Mouse (Mus musculus): Measurements from ENCODE around the gene Scgb2a2.
"Not testable (repeated sequence)": the region's sequence is repeated elsewhere in the genome, so short reads cannot be mapped to it uniquely, and the experiment has no call there.

Scgb2a2 gene

GRCm38 (mm10) chr19:9847262-9847661, at the start of gene Scgb2a2:
Gene Scgb2a2, plus strand, starts transcription at chr19:9847562.
- DNase-seq (ENCODE audit: low read depth, low spot score) = no peak

GRCm38 (mm10) chr19:9836581-9837340, 10.6 kb upstream of the Scgb2a2 start:
- DNase-seq (ENCODE audit: low read depth, low spot score) = not testable (repeated sequence)

- no peak for DNase-seq (ENCODE audit: low read depth, low spot score)
Measured at GRCm38 (mm10) chr19:9837341-9837715, 10.0 kb upstream of the Scgb2a2 start.

- not testable (repeated sequence) for DNase-seq (ENCODE audit: low read depth, low spot score)
Measured at GRCm38 (mm10) chr19:9849368-9850075, 2.2 kb downstream of the Scgb2a2 start.

DNA sequence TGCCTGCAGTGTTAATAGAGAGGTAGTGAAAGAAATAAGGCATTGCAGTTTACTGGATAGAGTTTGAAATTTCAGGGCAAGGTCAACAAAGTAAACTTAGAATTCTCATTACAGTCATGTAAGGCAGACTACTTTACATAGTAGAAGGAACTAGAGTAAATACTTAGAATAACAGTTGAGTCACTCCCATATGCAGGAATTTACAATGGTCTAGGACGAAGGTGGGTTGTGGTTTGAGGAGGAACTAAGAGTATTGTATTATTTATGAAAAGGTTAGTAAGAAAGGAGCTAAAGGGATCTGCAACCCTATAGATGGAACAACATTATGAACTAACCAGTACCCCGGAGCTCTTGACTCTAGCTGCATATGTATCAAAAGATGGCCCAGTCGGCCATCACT, 13.5 kb downstream of the Scgb2a2 start:
- DNase-seq (ENCODE audit: low read depth, low spot score) = not testable (repeated sequence)

DNA sequence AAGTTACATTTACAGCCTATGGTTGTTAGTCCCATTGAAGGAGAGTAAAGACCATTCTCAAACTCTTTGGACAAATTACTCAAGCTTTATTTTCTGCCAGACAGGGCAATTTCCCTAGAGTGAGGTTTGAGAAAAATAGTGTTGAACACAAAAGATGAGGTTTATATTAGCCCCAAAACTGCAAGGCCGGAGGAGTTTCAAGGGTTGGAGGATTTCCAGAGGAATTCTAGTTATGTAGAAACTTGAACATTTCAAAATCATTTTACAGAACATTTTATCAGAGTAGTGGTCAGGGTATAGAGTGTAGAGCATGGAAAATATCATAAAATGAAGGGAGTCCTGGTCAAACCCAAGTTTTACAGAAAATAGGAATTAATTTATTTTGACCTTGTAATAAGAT, 17.5 kb downstream of the Scgb2a2 start:
- no peak for DNase-seq (ENCODE audit: low read depth, low spot score)

DNA sequence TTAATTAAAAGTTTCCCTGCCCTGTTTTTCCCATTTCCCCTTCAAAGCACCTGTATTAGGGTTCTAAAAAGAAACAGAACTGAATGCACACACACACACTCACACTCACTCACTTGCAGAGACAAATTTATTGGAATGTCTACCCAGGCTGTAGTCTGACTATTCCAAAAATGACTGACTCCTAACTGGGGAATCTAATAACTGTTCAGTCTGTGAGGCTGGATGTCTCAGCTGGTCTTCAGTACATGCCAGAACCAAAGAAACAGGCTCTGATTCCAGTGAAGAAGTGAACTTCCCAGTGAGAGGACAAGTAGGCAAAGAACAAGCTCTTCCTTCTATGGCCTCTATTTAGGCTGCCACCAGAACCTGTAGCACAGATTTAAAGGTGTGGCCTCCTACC, 18.1 kb downstream of the Scgb2a2 start:
- no peak for DNase-seq (ENCODE audit: low read depth, low spot score)

DNA sequence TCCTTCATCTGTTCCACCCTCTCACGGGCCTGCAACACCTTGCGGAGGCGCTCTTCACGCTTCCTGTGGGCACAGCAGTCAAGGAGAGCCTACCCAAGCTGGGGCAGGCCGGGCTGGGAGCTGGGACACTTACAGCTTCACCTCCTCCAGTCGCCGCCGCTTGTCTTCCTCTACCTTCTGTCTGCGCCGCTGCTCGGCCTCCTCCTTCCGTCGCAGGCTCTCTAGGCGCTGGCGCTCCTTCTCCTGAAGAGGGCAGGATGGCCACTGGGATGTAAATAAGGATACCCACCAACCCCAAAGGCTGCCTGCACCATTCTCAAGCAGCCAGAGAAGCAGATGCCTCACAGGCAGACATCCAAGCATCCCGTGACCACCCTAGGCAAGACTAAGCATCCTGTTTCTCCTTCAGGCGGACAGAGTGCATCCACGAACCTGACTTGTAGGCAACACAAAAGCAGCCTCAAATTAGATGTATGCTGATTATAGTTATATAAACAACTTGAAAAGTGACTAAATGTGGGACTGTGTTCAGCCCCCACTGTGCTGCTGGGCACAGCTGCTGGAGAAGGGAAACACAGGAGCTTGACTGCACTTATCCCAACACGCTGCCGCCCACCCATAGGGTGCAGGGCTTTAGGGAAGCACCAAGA, 30.9 kb downstream of the Scgb2a2 start:
- DNase-seq (ENCODE audit: low read depth, low spot score) = no peak

DNA sequence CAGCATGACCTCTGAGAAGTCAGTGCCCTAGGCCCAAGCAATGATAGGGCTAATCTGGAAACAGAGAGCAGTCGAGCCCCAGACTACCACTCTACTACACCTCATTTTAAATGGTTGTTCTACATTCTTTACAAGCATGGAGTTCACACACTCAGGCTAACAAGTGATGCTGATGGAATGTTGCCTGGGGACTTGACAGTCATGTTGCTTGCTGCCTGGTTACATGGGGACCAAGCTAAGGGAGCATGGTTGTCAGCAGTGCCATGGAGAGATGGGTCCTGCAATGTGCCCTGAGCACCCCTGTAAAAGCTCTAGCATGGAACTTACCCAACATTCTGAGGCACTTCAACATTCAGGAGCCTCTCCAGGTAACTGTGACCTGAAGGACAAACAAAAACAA, 39.0 kb downstream of the Scgb2a2 start:
- DNase-seq (ENCODE audit: low read depth, low spot score) = no peak

GRCm38 (mm10) chr19:9886771-9887170, 39.4 kb downstream of the Scgb2a2 start:
- DNase-seq (ENCODE audit: low read depth, low spot score) = no peak

GRCm38 (mm10) chr19:9896067-9896466, 48.7 kb downstream of the Scgb2a2 start:
- peak; percentile 15 for DNase-seq (ENCODE audit: low read depth, low spot score)

DNA sequence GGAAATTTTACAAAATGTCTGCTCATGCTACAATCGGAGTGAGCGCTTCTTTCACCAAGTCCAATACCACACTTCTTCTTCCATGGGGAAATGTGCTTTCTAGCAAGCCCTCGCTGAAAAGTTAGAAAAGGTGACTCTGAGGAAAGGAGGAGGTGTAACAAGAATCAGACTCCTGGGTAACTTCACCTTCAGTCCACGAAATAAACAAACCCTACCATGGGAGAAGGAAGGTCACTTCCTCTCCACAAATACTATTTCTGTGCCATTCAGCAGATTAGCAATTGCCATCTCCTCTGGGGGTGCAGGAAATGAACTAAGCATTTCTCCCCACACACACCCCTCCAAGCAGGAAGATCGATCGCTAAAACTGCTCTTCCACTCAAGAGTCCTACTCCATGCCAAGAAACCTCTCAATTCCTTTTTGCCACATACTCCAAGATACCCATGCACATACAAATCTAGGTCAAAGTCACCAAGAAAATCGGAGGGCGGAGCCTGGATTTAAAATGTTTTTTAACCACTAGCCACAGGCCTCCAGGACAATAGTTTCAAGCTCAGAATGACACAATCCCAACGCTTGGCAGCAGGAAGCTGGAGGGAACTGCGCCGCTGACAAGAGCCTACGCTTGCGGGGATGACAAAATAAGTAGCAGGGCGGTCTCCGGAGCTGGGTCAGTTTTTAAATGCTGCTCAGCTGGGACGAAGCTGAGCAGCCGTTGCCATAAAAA, 51.1 kb downstream of the Scgb2a2 start:
- peak; percentile 39 for DNase-seq (ENCODE audit: low read depth, low spot score)

GRCm38 (mm10) chr19:9899072-9899779, 51.9 kb downstream of the Scgb2a2 start, which contains the start of gene Incenp:
Gene Incenp, minus strand, starts transcription at chr19:9899551.
- DNase-seq (ENCODE audit: low read depth, low spot score) = peak; percentile 97

GRCm38 (mm10) chr19:9899780-9900146, 52.4 kb downstream of the Scgb2a2 start:
- DNase-seq (ENCODE audit: low read depth, low spot score) = no peak

- peak; percentile 51 for DNase-seq (ENCODE audit: low read depth, low spot score)
Measured at GRCm38 (mm10) chr19:9900696-9901095, 53.3 kb downstream of the Scgb2a2 start.

Measured in c-Kit-negative CD71-positive TER-119-positive erythroid progenitor cells, embryonic 14.5 days (primary cell).